Mouse (Mus musculus): ENCODE measurements around the gene Spsb3.

DNA sequence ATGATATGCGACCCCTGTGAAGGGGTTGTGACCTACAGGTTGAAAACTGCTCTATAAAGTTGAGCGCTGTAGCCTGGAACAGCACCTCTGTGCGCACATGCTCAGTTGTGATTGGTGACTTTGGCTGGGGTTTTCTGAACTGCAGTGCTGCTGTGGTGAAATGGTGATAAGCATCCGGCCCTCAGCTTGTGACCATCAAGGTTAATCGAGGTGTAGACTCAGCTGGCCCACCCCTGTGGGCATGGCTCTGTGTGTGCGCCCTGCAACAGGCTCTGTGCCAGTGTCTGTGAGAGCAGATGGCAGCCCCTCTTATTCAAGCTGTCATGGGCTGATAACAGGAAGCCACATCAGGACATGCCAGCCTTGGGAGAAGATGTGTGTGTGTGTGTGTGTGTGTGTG lies 27.5 kb upstream of the Spsb3 start:
- TF ChIP-seq CTCF (IDR thresholded peaks at IDR 0.05; ENCODE audit: low read depth): no peak
- TF ChIP-seq EP300 (optimal IDR thresholded peaks at IDR 0.05): no peak
